ENCODE assay signal across 19 mouse cellular contexts in the genomic region with DNA sequence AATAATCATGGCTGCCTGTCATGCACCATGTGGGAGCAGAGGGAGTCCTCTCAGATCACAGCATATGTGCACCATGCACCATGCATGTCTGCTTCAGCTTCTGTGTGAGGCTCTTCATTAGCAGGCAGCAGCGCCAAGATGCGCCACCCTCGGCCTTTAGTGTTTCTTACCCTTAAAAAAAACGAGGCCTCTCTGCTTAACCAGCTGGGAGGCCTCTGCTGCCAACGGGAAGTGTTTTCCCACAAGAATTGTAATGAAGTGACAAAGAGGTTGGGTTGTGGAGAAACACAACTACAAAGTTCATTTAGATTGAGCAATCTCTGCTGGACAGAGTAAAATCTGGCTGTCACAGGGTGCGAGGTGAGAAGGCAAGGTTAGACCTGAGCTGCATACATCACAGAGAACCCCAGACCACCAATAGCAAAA. TPM values are rescaled to one million over a fixed set of nuclear protein-coding genes. Genes with fewer than 3 reads are reported as not detected.
DNase-seq lines count a peak whose midpoint lies in the region; ATAC-seq and TF ChIP-seq lines count a peak whose summit lies in the region.
"Had no signal": no experiment of that assay in that cellular context is flagged by ENCODE, and none has a peak within 500 bp of the region (broad histone marks: within the 10 kb centered on the region; RNA-seq: fewer than 3 reads in every experiment).

No protein-coding gene starts in this region.

- H3K4me3 ChIP-seq in liver, embryonic 12.5 days, result no peak overlapping the region
- no peak overlapping the region for H3K4me3 ChIP-seq in liver, embryonic 11.5 days (ENCODE audit: low read depth, low read length)
- H3K4me3 ChIP-seq in hindbrain, embryonic 16.5 days (ENCODE audit: low read length), result no peak overlapping the region
- H3K4me3 ChIP-seq in heart, adult 2 months, result no peak overlapping the region
- H3K4me3 ChIP-seq: embryonic facial prominence, embryonic 10.5 days; left cerebral cortex, adult 2 months had no signal

- no peak for TF ChIP-seq CTCF in brain, embryonic 14.5 days (IDR thresholded peaks at IDR 0.05; ENCODE audit: borderline replicate concordance, extremely low read depth, insufficient read depth, insufficient read length)
- no peak for TF ChIP-seq CTCF in heart, adult 2 months (IDR thresholded peaks at IDR 0.05)

- DNase-seq in liver, embryonic 11.5 days (ENCODE audit: low spot score), result no peak
- peak; percentile 80 for DNase-seq in brain, embryonic 14.5 days (ENCODE audit: low read depth)
- peak; percentile 56 for DNase-seq in lung, postnatal 36 days
- DNase-seq in gastrocnemius, postnatal 36 days, result no peak
- DNase-seq in heart, adult 2 months, result no peak
- DNase-seq: adrenal gland, adult 2 months; cerebellum, postnatal 10 days; kidney, postnatal 25 days; right cerebral cortex, postnatal 4 days had no signal

- TF ChIP-seq POLR2A in brain, embryonic 14.5 days (IDR thresholded peaks at IDR 0.05; ENCODE audit: borderline replicate concordance, extremely low read depth, insufficient read depth, insufficient read length, poor library complexity, severe bottlenecking), result no peak
- TF ChIP-seq POLR2A in heart, adult 2 months (IDR thresholded peaks at IDR 0.05; ENCODE audit: insufficient read depth, low read depth, low read length), result no peak

- peak; percentile 24; the same call in 1 of the 2 replicates for ATAC-seq in liver, embryonic 12.5 days
- no peak for ATAC-seq in liver, embryonic 11.5 days (replicated peaks; ENCODE audit: low FRiP score)
- ATAC-seq in hindbrain, embryonic 16.5 days, result no peak

- H3K4me1 ChIP-seq in liver, embryonic 12.5 days, result 0 out of 2 replicates have a peak, but pooled peaks cover 2% of the 10 kb centered on the region
- H3K4me1 ChIP-seq in liver, embryonic 11.5 days (replicated peaks; ENCODE audit: control insufficient read depth, insufficient read depth, low read length), result no peaks in the 10 kb centered on the region; the same call in 1 of the 2 replicates
- H3K4me1 ChIP-seq in hindbrain, embryonic 16.5 days (ENCODE audit: control insufficient read depth, insufficient read depth, low read depth, low read length), result 0 out of 2 replicates have a peak, but pooled peaks cover 2% of the 10 kb centered on the region
- H3K4me1 ChIP-seq in heart, adult 2 months (ENCODE audit: control insufficient read depth, insufficient read depth, low read length), result no peaks in the 10 kb centered on the region
- H3K4me1 ChIP-seq: embryonic facial prominence, embryonic 10.5 days had no signal

- 48% methylated on average over 6 of the region's 6 CpGs for WGBS in liver, embryonic 12.5 days (ENCODE audit: insufficient replicate concordance)
- WGBS in liver, embryonic 11.5 days, result 66% methylated on average over 6 of the region's 6 CpGs
- WGBS in hindbrain, embryonic 16.5 days, result 22% methylated on average over 6 of the region's 6 CpGs
- 53% methylated on average over 6 of the region's 6 CpGs for WGBS in heart, adult 2 months

- H3K36me3 ChIP-seq in liver, embryonic 12.5 days, result no peaks in the 10 kb centered on the region
- no peaks in the 10 kb centered on the region for H3K36me3 ChIP-seq in liver, embryonic 11.5 days (ENCODE audit: control insufficient read depth, insufficient read depth, low read length)
- no peaks in the 10 kb centered on the region for H3K36me3 ChIP-seq in hindbrain, embryonic 16.5 days (ENCODE audit: control insufficient read depth, insufficient read depth, low read length)
- no peaks in the 10 kb centered on the region for H3K36me3 ChIP-seq in heart, adult 2 months (ENCODE audit: control insufficient read depth, insufficient read depth, low read length)
- H3K36me3 ChIP-seq: embryonic facial prominence, embryonic 10.5 days had no signal

- no peaks in the 10 kb centered on the region for H3K9me3 ChIP-seq in liver, embryonic 12.5 days (replicated peaks)
- no peaks in the 10 kb centered on the region for H3K9me3 ChIP-seq in liver, embryonic 11.5 days (ENCODE audit: control insufficient read depth, low read length)
- no peaks in the 10 kb centered on the region for H3K9me3 ChIP-seq in hindbrain, embryonic 16.5 days (ENCODE audit: control insufficient read depth, low read length)
- H3K9me3 ChIP-seq: embryonic facial prominence, embryonic 10.5 days had no signal

- no peaks in the 10 kb centered on the region for H3K79me2 ChIP-seq in heart, adult 2 months (replicated peaks; ENCODE audit: control insufficient read depth, insufficient read depth, low read length)

- H3K9ac ChIP-seq in liver, embryonic 12.5 days, result no peak overlapping the region
- no peak overlapping the region for H3K9ac ChIP-seq in liver, embryonic 11.5 days (ENCODE audit: low read depth, low read length)
- no peak overlapping the region for H3K9ac ChIP-seq in hindbrain, embryonic 16.5 days (ENCODE audit: low read depth, low read length)
- no peak overlapping the region for H3K9ac ChIP-seq in heart, adult 2 months (ENCODE audit: low read depth, low read length)

- no peaks in the 10 kb centered on the region for H3K27me3 ChIP-seq in liver, embryonic 12.5 days (replicated peaks)
- H3K27me3 ChIP-seq in liver, embryonic 11.5 days (replicated peaks; ENCODE audit: control insufficient read depth, insufficient read depth, low read length), result no peaks in the 10 kb centered on the region
- H3K27me3 ChIP-seq in hindbrain, embryonic 16.5 days (replicated peaks; ENCODE audit: control insufficient read depth, insufficient read depth, low read length), result no peaks in the 10 kb centered on the region
- no peaks in the 10 kb centered on the region for H3K27me3 ChIP-seq in heart, adult 2 months (ENCODE audit: control insufficient read depth, insufficient read depth, low read length)

- TF ChIP-seq EP300 in heart, adult 2 months (IDR thresholded peaks at IDR 0.05; ENCODE audit: insufficient read depth, low read depth, low read length), result no peak

- H3K4me2 ChIP-seq in liver, embryonic 12.5 days, result no peak overlapping the region
- no peak overlapping the region for H3K4me2 ChIP-seq in liver, embryonic 11.5 days
- no peak overlapping the region for H3K4me2 ChIP-seq in hindbrain, embryonic 16.5 days (ENCODE audit: low read length)

- no peak overlapping the region for H3K27ac ChIP-seq in liver, embryonic 12.5 days
- H3K27ac ChIP-seq in liver, embryonic 11.5 days (ENCODE audit: low read depth, low read length), result no peak overlapping the region
- H3K27ac ChIP-seq in hindbrain, embryonic 16.5 days (ENCODE audit: low read depth, low read length), result peak overlapping the region; percentile 40; the same call in 1 of the 2 replicates
- no peak overlapping the region for H3K27ac ChIP-seq in heart, adult 2 months
- H3K27ac ChIP-seq: embryonic facial prominence, embryonic 10.5 days; left cerebral cortex, adult 2 months had no signal

- intact Hi-C loops in gastrocnemius, postnatal 36 days (cut with DNase I), result no loop called here
- intact Hi-C loops in heart, adult 2 months (cut with DNase I), result no loop called here

RNA-seq across cellular contexts. Expression of gene Ctnnbip1, which starts 6.8 kb away (rescaled TPM):
- 10.0 and 10.1 TPM in 2 replicates for polyA plus RNA-seq in liver, embryonic 12.5 days (2016; fragmentation: Nextera tagmentation; extraction: Ambion mirVana)
- 21.4 and 24.6 TPM in 2 replicates for polyA plus RNA-seq in liver, embryonic 11.5 days (2014; fragmentation: Nextera tagmentation; extraction: Ambion mirVana)
- polyA plus RNA-seq in brain, embryonic 14.5 days (2012; rRNA removed), result 59.0 and 62.8 TPM in 2 replicates
- polyA plus RNA-seq in hindbrain, embryonic 16.5 days (2015; fragmentation: Nextera tagmentation; extraction: Ambion mirVana), result 98.6 and 106 TPM in 2 replicates
- total RNA-seq in gastrocnemius, postnatal 36 days (2021), result 10 to 100 TPM; 22.7 to 24.4 TPM
- total RNA-seq in heart, adult 2 months (2021), result 10 to 100 TPM; 25.0 to 27.3 TPM
- polyA plus RNA-seq in heart, adult 2 months (2012; rRNA removed), result 25.5 and 26.0 TPM in 2 replicates

RNA-seq across cellular contexts. Expression of gene Lzic, which starts 26.2 kb away (rescaled TPM):
- polyA plus RNA-seq in liver, embryonic 12.5 days (2016; fragmentation: Nextera tagmentation; extraction: Ambion mirVana), result 23.8 and 24.7 TPM in 2 replicates
- 41.8 and 43.6 TPM in 2 replicates for polyA plus RNA-seq in liver, embryonic 11.5 days (2014; fragmentation: Nextera tagmentation; extraction: Ambion mirVana)
- polyA plus RNA-seq in brain, embryonic 14.5 days (2012; rRNA removed), result 31.7 and 32.0 TPM in 2 replicates
- 42.2 TPM in 2 replicates for polyA plus RNA-seq in hindbrain, embryonic 16.5 days (2015; fragmentation: Nextera tagmentation; extraction: Ambion mirVana)
- 10 to 100 TPM; 10.7 to 14.2 TPM for total RNA-seq in gastrocnemius, postnatal 36 days (2021)
- 10 to 100 TPM; 62.1 to 66.9 TPM for total RNA-seq in heart, adult 2 months (2021)
- polyA plus RNA-seq in heart, adult 2 months (2012; rRNA removed), result 20.2 and 23.8 TPM in 2 replicates

RNA-seq across cellular contexts. Expression of gene Nmnat1, which starts 26.2 kb away (rescaled TPM):
- 6.8 and 8.4 TPM in 2 replicates for polyA plus RNA-seq in liver, embryonic 12.5 days (2016; fragmentation: Nextera tagmentation; extraction: Ambion mirVana)
- 13.0 and 14.3 TPM in 2 replicates for polyA plus RNA-seq in liver, embryonic 11.5 days (2014; fragmentation: Nextera tagmentation; extraction: Ambion mirVana)
- 7.5 and 9.9 TPM in 2 replicates for polyA plus RNA-seq in brain, embryonic 14.5 days (2012; rRNA removed)
- 7.7 and 9.1 TPM in 2 replicates for polyA plus RNA-seq in hindbrain, embryonic 16.5 days (2015; fragmentation: Nextera tagmentation; extraction: Ambion mirVana)
- 10 to 100 TPM; 28.7 to 31.5 TPM for total RNA-seq in gastrocnemius, postnatal 36 days (2021)
- 10 to 100 TPM; 29.4 to 36.1 TPM for total RNA-seq in heart, adult 2 months (2021)
- 20.6 and 26.2 TPM in 2 replicates for polyA plus RNA-seq in heart, adult 2 months (2012; rRNA removed)

RNA-seq across cellular contexts. Expression of gene Tmem274, which starts 34.1 kb away (rescaled TPM):
- polyA plus RNA-seq in liver, embryonic 12.5 days (2016; fragmentation: Nextera tagmentation; extraction: Ambion mirVana), result 0.21 TPM in 1 of 2 replicates, not detected in the other
- polyA plus RNA-seq in liver, embryonic 11.5 days (2014; fragmentation: Nextera tagmentation; extraction: Ambion mirVana), result 0.31 TPM in 1 of 2 replicates, not detected in the other
- polyA plus RNA-seq in brain, embryonic 14.5 days (2012; rRNA removed), result not detected in 2 replicates
- polyA plus RNA-seq in hindbrain, embryonic 16.5 days (2015; fragmentation: Nextera tagmentation; extraction: Ambion mirVana), result 0.45 TPM in 1 of 2 replicates, not detected in the other
- not detected for total RNA-seq in gastrocnemius, postnatal 36 days (2021)
- total RNA-seq in heart, adult 2 months (2021), result not detected
- not detected in 2 replicates for polyA plus RNA-seq in heart, adult 2 months (2012; rRNA removed)
- total RNA-seq: adrenal gland, adult 2 months; gastrocnemius, adult 8-10 months; left cerebral cortex, adult 2 months; monocyte, adult 5-6 weeks had no signal
- polyA plus RNA-seq: adrenal gland, adult 2 months; heart, embryonic 14.5 days; intestine, embryonic 14.5 days; limb, embryonic 14.5 days; stomach, embryonic 14.5 days had no signal

RNA-seq across cellular contexts. Expression of gene Rbp7, which starts 56.5 kb away (rescaled TPM):
- not detected in 2 replicates for polyA plus RNA-seq in liver, embryonic 12.5 days (2016; fragmentation: Nextera tagmentation; extraction: Ambion mirVana)
- polyA plus RNA-seq in liver, embryonic 11.5 days (2014; fragmentation: Nextera tagmentation; extraction: Ambion mirVana), result not detected in 2 replicates
- 0.21 TPM in 1 of 2 replicates, not detected in the other for polyA plus RNA-seq in brain, embryonic 14.5 days (2012; rRNA removed)
- polyA plus RNA-seq in hindbrain, embryonic 16.5 days (2015; fragmentation: Nextera tagmentation; extraction: Ambion mirVana), result not detected in 2 replicates
- 10 to 100 TPM; 15.3 to 18.7 TPM for total RNA-seq in gastrocnemius, postnatal 36 days (2021)
- total RNA-seq in heart, adult 2 months (2021), result 10 to 100 TPM; 56.2 to 61.6 TPM
- polyA plus RNA-seq in heart, adult 2 months (2012; rRNA removed), result 8.7 and 22.9 TPM in 2 replicates
- total RNA-seq: left cerebral cortex, adult 2 months; monocyte, adult 5-6 weeks had no signal
- polyA plus RNA-seq: embryonic facial prominence, embryonic 10.5 days had no signal

Comparison
In these comparisons a context has a peak if more than half of its experiments do, and no peak if none do; other contexts are left out.
1. DNase-seq: peak in brain, embryonic 14.5 days (single experiment) and lung, postnatal 36 days (single experiment); none in liver, embryonic 11.5 days (single experiment), gastrocnemius, postnatal 36 days (0 of 2) and heart, adult 2 months (0 of 2).